Mouse (Mus musculus): ENCODE results near the gene Klkb1.

DNA sequence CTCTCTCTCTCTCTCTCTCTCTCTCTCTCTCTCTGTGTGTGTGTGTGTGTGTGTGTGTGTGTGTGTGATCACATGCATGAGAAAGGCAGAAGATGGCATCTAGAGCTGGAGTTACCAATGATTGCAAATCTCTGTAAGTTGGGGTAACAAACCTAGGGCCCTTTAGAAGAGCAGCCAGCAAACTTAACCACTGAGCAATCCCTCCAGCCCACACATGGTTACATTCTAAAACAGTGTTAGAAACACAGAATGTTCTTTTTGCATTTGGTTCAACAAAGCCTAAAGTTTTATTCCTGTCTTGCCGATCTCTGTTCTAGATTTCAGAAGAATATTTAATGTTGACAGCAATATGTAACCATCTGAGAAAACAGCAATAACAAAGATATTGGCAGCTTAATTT is 41.1 kb downstream of the Klkb1 start:
- TF ChIP-seq CTCF (conservative IDR thresholded peaks at IDR 0.05 in 1 of 2, IDR thresholded peaks at IDR 0.05 in 1 of 2; ENCODE audit: low read depth in 2 of 2, low read length in 2 of 2) (no peak), TBP (conservative IDR thresholded peaks at IDR 0.05; ENCODE audit: low read depth, low read length) (no peak), ZC3H11A (IDR thresholded peaks at IDR 0.05; ENCODE audit: low read depth, low read length) (no peak), EP300 (IDR thresholded peaks at IDR 0.05; ENCODE audit: low read length) (no peak), NRF1 (IDR thresholded peaks at IDR 0.05; ENCODE audit: low read depth, low read length) (no peak), POLR2AphosphoS2 (IDR thresholded peaks at IDR 0.05; ENCODE audit: low read depth, low read length) (no peak), MXI1 (IDR thresholded peaks at IDR 0.05; ENCODE audit: low read depth, low read length) (no peak)
